Mouse (Mus musculus) urinary bladder, postnatal 10 days (tissue): Measurements from ENCODE around the gene Mbtd1.

Experiments used
- DNase-seq: peaks from one replicate; pipeline ENCODE4 v3.0.0; 2022; ENCODE audit warnings: low spot score

The Mbtd1 gene

DNA sequence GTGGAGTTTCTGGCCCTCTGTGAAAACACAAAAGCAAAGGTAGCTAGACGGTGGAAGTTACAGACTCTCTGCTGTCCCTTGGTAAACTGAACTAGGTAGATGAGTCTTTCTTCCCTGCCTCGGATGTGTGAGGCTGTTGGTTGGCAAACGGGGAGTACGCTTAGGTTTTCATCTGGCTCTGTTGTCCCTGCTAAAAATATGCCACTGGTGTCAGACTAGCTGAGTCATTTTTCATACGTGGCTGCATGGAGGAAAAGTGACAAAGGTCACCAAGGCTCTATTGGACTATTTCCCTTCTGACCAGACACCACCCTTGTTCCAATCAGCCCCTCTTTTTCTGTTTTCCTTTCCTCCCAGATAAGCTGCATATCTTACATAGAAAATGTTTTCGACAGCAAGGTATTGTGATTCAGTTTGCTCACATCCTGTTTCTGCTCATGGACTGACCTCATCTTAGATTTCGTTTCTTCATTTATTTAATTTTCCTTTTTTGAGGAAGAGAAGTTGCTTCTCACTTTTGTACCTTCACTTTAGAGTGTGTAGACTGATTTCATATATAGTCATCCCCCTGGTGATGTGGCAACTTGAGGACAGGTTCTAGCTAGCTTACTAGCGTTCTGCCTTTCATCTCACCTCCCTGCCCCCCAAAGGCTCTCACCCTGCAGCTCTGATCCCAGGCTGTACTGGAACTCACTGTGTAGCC is 102.1 kb downstream of the Mbtd1 start:
- DNase-seq = no peak

DNA sequence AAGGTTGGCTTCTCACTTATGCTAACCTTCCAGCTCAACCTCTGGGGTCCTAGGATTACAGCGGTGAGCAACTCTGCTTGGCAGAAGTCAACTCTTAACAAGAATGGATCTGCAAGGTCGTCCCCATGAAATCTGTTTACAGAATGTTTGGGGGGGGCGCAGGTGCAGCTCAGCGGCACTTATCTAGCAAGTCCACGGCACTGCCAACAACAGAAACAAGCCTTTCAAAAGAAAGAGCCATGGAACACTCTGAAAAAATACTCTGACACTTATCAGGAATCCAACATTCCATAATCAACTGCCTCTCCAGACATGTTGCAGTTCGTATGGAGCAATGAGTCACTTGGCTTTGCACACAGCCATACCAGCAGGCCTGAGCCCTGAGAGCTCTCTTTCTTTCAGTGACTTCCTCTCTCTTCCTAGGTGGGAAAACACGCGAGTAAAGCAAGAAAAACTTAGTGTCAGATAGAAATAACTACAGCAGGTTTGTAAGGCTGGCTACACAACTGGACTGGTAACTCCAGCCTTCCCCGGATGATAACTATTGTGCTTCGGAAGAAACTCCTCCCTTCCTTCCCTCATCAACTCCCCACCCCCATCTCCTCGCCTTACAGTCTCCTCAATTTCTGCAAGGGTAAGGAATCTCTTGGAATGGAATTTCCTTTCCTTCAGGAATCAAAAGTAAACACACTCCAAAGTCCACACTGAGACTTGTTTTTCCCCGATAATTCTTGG is 102.8 kb downstream of the Mbtd1 start:
- no peak for DNase-seq

DNA sequence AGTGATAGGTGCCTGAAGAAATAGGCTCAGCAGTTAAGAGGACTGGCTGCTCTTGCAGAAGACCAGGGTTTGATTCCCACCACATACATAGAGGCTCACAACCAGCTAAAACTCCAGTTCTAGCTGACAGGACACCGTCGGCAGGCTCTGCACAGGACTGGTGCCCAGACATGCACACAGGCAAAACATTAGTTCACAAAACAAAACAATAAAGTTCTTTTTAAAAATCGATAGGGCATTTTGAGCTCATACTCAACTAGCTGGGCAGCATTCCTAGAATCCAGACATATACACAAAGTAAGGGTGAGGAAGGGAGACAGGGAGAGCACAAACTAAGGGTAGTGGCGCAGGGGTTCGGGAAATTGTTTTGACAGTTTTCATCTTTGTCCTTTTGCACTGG is 108.9 kb downstream of the Mbtd1 start:
- DNase-seq = no peak

DNA sequence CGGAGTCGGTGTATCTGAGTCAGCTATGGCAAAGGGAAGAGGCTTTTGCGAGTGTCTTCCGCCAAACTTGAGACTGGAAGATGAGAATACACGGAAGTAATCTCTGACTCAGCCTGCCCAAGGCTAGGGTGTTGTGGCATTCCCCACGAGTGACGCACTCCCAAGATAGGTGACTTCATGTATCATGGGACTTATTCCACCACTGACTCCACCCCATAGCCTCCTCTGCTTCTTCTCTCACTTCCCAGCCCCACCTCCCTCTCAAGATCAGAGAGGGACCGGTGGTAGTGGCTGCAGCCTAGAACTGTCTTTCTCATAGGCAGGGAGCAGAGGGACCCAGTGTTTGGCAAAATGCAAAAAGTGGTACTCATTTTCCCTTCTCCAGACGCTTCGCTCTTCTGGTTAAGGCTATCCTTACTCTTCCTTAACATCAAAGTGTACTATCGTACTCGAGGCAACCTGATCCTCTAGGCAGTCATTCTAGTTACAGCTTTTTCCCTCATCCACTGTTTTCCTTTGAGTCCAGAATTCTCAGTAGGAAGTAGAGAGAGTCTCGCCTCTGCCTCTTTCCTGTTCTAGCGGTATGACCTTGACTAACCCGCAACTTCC is 109.6 kb downstream of the Mbtd1 start:
- DNase-seq = peak; percentile 32

DNA sequence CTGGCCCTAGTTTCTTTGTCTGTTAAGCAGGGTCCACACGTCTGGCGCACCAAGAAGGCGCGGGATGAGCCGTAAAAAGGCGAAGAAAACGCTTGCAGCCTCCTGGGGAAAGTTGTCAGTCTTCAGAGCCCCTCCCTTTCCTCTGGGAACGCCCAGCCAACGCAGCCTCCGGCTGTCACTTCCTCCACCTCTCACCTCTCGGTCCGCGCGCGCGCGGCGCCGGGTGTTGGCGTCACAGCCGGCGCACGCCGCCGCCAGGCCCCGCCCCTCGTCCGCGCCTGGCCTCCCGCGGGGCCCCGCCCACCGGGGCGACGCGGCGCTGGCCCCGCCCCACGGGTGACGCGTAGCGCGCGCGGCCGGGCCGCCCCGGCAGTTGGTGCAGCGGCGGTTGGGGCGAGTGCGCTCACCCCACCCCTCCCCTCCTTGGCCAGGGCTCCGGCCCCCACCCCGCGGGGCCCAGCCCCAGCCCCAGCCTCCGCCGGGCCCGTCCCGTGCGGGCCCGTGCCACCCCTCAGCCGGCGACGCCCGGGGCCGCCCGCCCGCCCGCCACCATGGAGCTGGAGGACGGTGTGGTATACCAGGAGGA is 110.2 kb downstream of the Mbtd1 start, which contains the start of gene Spag9:
Spag9 (plus strand) TSS at position 372 of the 586 bp plus-strand sequence.
- peak; percentile 83 for DNase-seq
